Mouse (Mus musculus) testis, adult 2 months (tissue): Measurements from ENCODE around the gene 1110017D15Rik. TPM values are rescaled to one million over a fixed set of nuclear protein-coding genes. Genes with fewer than 3 reads are reported as not detected.

ENCODE experiments used
- H3K27ac ChIP-seq: fragments of 200-500 bp; 2 replicates; pipeline ENCODE4 v1.5.1; 2012; ENCODE audit warnings: low read depth, low read length; ENCODE audit not compliant: control insufficient read depth, insufficient read depth
- H3K27me3 ChIP-seq: fragments of 200-500 bp; 2 replicates; pipeline ENCODE4 v1.6.1; 2012; ENCODE audit warnings: mild to moderate bottlenecking, low read length, moderate library complexity; ENCODE audit not compliant: control insufficient read depth, insufficient read depth
- H3K36me3 ChIP-seq: fragments of 200-500 bp; 2 replicates; pipeline ENCODE4 v1.6.1; 2012; ENCODE audit warnings: mild to moderate bottlenecking, low read length; ENCODE audit not compliant: control insufficient read depth, insufficient read depth
- H3K4me1 ChIP-seq: fragments of 200-500 bp; 2 replicates; pipeline ENCODE4 v1.6.1; 2012; ENCODE audit warnings: low read length; ENCODE audit not compliant: control insufficient read depth, insufficient read depth
- H3K4me3 ChIP-seq: fragments of 200-500 bp; 2 replicates; pipeline ENCODE4 v1.5.1; 2012; ENCODE audit warnings: low read depth, mild to moderate bottlenecking, low read length, moderate library complexity, mixed read lengths; ENCODE audit not compliant: control insufficient read depth
- CTCF ChIP-seq: fragments of 200-500 bp; IDR thresholded peaks from 2 replicates; pipeline ENCODE4 v1.5.1; 2012; ENCODE audit warnings: low read depth, mild to moderate bottlenecking, inconsistent platforms, low read length, moderate library complexity; ENCODE audit not compliant: control insufficient read depth, insufficient read depth, insufficient replicate concordance
- POLR2A ChIP-seq: fragments of 200-500 bp; IDR thresholded peaks from 2 replicates; pipeline ENCODE4 v1.6.1; 2012; ENCODE audit warnings: low read depth, mild to moderate bottlenecking, inconsistent platforms, low read length, moderate library complexity; ENCODE audit not compliant: control insufficient read depth
- polyA plus RNA-seq: library from polyadenylated mRNA; depleted of rRNA; stranded (reverse); fragments of >200 nt; gene quantifications from 2 replicates; pipeline ENCODE4 v1.2.3, GENCODE M21; 2012

Gene 1110017D15Rik
- polyA plus RNA-seq, 1 experiment = 1,062 TPM

- H3K4me3 ChIP-seq = no peak overlapping the region
- H3K27ac ChIP-seq = no peak overlapping the region
- no peaks in the 10 kb centered on the region for H3K4me1 ChIP-seq
- TF ChIP-seq POLR2A (no peak), CTCF (no peak)
- no peaks in the 10 kb centered on the region for H3K27me3 ChIP-seq
- no peaks in the 10 kb centered on the region for H3K36me3 ChIP-seq
Measured at GRCm38 (mm10) chr4:41526553-41526952, 9.4 kb upstream of the 1110017D15Rik start.

GRCm38 (mm10) chr4:41524829-41525228 is 7.7 kb upstream of the 1110017D15Rik start:
- Histone ChIP-seq H3K27me3 (no peaks in the 10 kb centered on the region), H3K36me3 (no peaks in the 10 kb centered on the region), H3K4me1 (no peaks in the 10 kb centered on the region), H3K27ac (no peak overlapping the region), H3K4me3 (no peak overlapping the region)
- no peak for TF ChIP-seq POLR2A
- TF ChIP-seq CTCF = no peak

- Histone ChIP-seq H3K27me3 (no peaks in the 10 kb centered on the region), H3K4me3 (no peak overlapping the region)
Measured at GRCm38 (mm10) chr4:41523839-41524238, 6.7 kb upstream of the 1110017D15Rik start.

GRCm38 (mm10) chr4:41522788-41523187 is 5.7 kb upstream of the 1110017D15Rik start:
- no peaks in the 10 kb centered on the region for H3K4me1 ChIP-seq

More at GRCm38 (mm10) chr4:41523839-41524238, 6.7 kb upstream of the 1110017D15Rik start:
- H3K4me1 ChIP-seq = no peaks in the 10 kb centered on the region
- H3K36me3 ChIP-seq = no peaks in the 10 kb centered on the region
- TF ChIP-seq CTCF (no peak), POLR2A (no peak)
- no peak overlapping the region for H3K27ac ChIP-seq

GRCm38 (mm10) chr4:41522136-41522535 is 5.0 kb upstream of the 1110017D15Rik start:
- TF ChIP-seq POLR2A (no peak), CTCF (no peak)
- H3K4me1 ChIP-seq = no peaks in the 10 kb centered on the region
- no peak overlapping the region for H3K27ac ChIP-seq
- no peaks in the 10 kb centered on the region for H3K27me3 ChIP-seq
- no peaks in the 10 kb centered on the region for H3K36me3 ChIP-seq
- no peak overlapping the region for H3K4me3 ChIP-seq

More at GRCm38 (mm10) chr4:41522788-41523187, 5.7 kb upstream of the 1110017D15Rik start:
- Histone ChIP-seq H3K27me3 (no peaks in the 10 kb centered on the region), H3K36me3 (no peaks in the 10 kb centered on the region), H3K4me3 (no peak overlapping the region), H3K27ac (no peak overlapping the region)
- TF ChIP-seq CTCF (no peak), POLR2A (no peak)

GRCm38 (mm10) chr4:41520641-41521040 is 3.5 kb upstream of the 1110017D15Rik start:
- no peaks in the 10 kb centered on the region for H3K27me3 ChIP-seq
- H3K4me1 ChIP-seq = no peaks in the 10 kb centered on the region
- no peaks in the 10 kb centered on the region for H3K36me3 ChIP-seq
- TF ChIP-seq CTCF = no peak
- no peak for TF ChIP-seq POLR2A
- H3K4me3 ChIP-seq = peak overlapping the region; percentile 43; the same call in 1 of the 2 replicates
- no peak overlapping the region for H3K27ac ChIP-seq

- Histone ChIP-seq H3K27me3 (no peaks in the 10 kb centered on the region), H3K27ac (no peak overlapping the region), H3K36me3 (no peaks in the 10 kb centered on the region), H3K4me3 (peak overlapping the region; percentile 78), H3K4me1 (no peaks in the 10 kb centered on the region)
- no peak for TF ChIP-seq CTCF
Measured at GRCm38 (mm10) chr4:41519195-41519594, 2.1 kb upstream of the 1110017D15Rik start.

- Histone ChIP-seq H3K36me3 (no peaks in the 10 kb centered on the region), H3K4me1 (no peaks in the 10 kb centered on the region), H3K27me3 (no peaks in the 10 kb centered on the region), H3K27ac (no peak overlapping the region), H3K4me3 (peak overlapping the region; percentile 78)
- TF ChIP-seq POLR2A (no peak), CTCF (no peak)
Measured at GRCm38 (mm10) chr4:41518349-41518748, 1.2 kb upstream of the 1110017D15Rik start.
